Comparison of ENCODE assay signal across 8 mouse cellular contexts in the genomic region with DNA sequence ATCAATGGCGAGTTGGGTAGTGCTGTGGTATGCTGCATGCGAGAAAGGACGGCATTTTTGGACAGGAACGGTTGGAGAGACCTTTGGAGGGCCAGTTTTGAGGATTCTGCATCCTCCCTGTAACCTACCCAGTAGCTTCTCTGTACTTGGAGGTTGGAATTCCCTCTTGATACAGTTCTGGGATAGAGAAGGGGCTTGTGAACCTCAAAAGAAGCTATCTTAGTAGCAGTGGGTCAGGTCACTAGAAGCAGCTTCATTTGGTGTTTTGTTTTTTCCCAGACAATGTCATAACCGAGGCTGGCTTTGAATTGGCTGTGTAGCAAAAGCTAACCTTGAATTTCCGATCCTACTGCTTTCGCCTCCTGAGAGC. TPM values are rescaled to one million over a fixed set of nuclear protein-coding genes. Genes with fewer than 3 reads are reported as not detected.
DNase-seq lines count a peak whose midpoint lies in the region; ATAC-seq and TF ChIP-seq lines count a peak whose summit lies in the region.

No protein-coding gene starts in this region.

- H3K4me2 ChIP-seq in embryonic facial prominence, embryonic 11.5 days (ENCODE audit: low read depth, low read length), result peak overlapping the region; percentile 71
- H3K4me2 ChIP-seq in hindbrain, postnatal 0 days (ENCODE audit: low read depth, low read length), result peak overlapping the region; percentile 60
- H3K4me2 ChIP-seq in midbrain, postnatal 0 days (ENCODE audit: low read depth, low read length, poor library complexity, severe bottlenecking), result peak overlapping the region; percentile 81

- H3K27me3 ChIP-seq in embryonic facial prominence, embryonic 11.5 days (ENCODE audit: control insufficient read depth, insufficient read depth, low read length), result no peaks in the 10 kb centered on the region
- no peaks in the 10 kb centered on the region for H3K27me3 ChIP-seq in hindbrain, postnatal 0 days (ENCODE audit: insufficient read depth, low read length)
- H3K27me3 ChIP-seq in midbrain, postnatal 0 days (ENCODE audit: insufficient read depth, low read length), result peaks cover 3% of the 10 kb centered on the region; the same call in 1 of the 2 replicates

- H3K4me1 ChIP-seq in embryonic facial prominence, embryonic 11.5 days (ENCODE audit: control insufficient read depth, insufficient read depth, low read length), result no peaks in the 10 kb centered on the region; the same call in none of the 2 replicates
- peaks cover 21% of the 10 kb centered on the region for H3K4me1 ChIP-seq in hindbrain, postnatal 0 days (ENCODE audit: insufficient read depth, low read length)
- peaks cover 16% of the 10 kb centered on the region; the same call in 1 of the 2 replicates for H3K4me1 ChIP-seq in midbrain, postnatal 0 days (ENCODE audit: insufficient read depth, low read length)

- H3K9ac ChIP-seq in embryonic facial prominence, embryonic 11.5 days (replicated peaks; ENCODE audit: low read length), result peak overlapping the region; percentile 51
- peak overlapping the region; percentile 77; the same call in 1 of the 2 replicates for H3K9ac ChIP-seq in hindbrain, postnatal 0 days (replicated peaks; ENCODE audit: low read length)
- H3K9ac ChIP-seq in midbrain, postnatal 0 days (replicated peaks; ENCODE audit: low read length, poor library complexity, severe bottlenecking), result peak overlapping the region; percentile 83

- H3K36me3 ChIP-seq in embryonic facial prominence, embryonic 11.5 days (replicated peaks; ENCODE audit: control insufficient read depth, insufficient read depth, low read depth, low read length), result no peaks in the 10 kb centered on the region
- no peaks in the 10 kb centered on the region for H3K36me3 ChIP-seq in hindbrain, postnatal 0 days (ENCODE audit: insufficient read depth, low read length)
- no peaks in the 10 kb centered on the region for H3K36me3 ChIP-seq in midbrain, postnatal 0 days (ENCODE audit: insufficient read depth, low read length)

- H3K4me3 ChIP-seq in layer of hippocampus, adult 2 months, result peak overlapping the region; percentile 93
- peak overlapping the region; percentile 72 for H3K4me3 ChIP-seq in embryonic facial prominence, embryonic 11.5 days (ENCODE audit: low read depth, low read length)
- peak overlapping the region; percentile 75 for H3K4me3 ChIP-seq in hindbrain, postnatal 0 days (ENCODE audit: low read length)
- H3K4me3 ChIP-seq in midbrain, postnatal 0 days (ENCODE audit: low read depth, low read length), result peak overlapping the region; percentile 81

- H3K27ac ChIP-seq in layer of hippocampus, adult 2 months, result peak overlapping the region; percentile 96
- no peak overlapping the region; the same call in 1 of the 2 replicates for H3K27ac ChIP-seq in embryonic facial prominence, embryonic 11.5 days (replicated peaks; ENCODE audit: low read depth, low read length)
- H3K27ac ChIP-seq in hindbrain, postnatal 0 days, result peak overlapping the region; percentile 46
- peak overlapping the region; percentile 47; the same call in 1 of the 2 replicates for H3K27ac ChIP-seq in midbrain, postnatal 0 days (ENCODE audit: low read depth, low read length)

- ATAC-seq in embryonic facial prominence, embryonic 11.5 days (replicated peaks; ENCODE audit: insufficient number of reproducible peaks, low FRiP score, low TSS enrichment, low read depth), result no peak
- no peak for ATAC-seq in hindbrain, postnatal 0 days
- no peak for ATAC-seq in midbrain, postnatal 0 days (ENCODE audit: low FRiP score)

- no peak for DNase-seq in layer of hippocampus, adult 2 months (ENCODE audit: low spot score in 2 of 2)
- DNase-seq in layer of hippocampus, adult 9-11 months, result no peak
- DNase-seq in embryonic facial prominence, embryonic 11.5 days (ENCODE audit: low spot score), result no peak
- DNase-seq in hindbrain, postnatal 0 days (ENCODE audit: low spot score), result no peak
- DNase-seq in midbrain, postnatal 0 days (ENCODE audit: low spot score), result no peak
- DNase-seq in right cerebral cortex, postnatal 25 days, result no peak
- no peak for DNase-seq in urinary bladder, postnatal 25 days (ENCODE audit: low spot score)
- DNase-seq in natural killer cell, adult 2 months (ENCODE audit: low spot score in 2 of 2), result no peak

- 19% methylated on average over 7 of the region's 7 CpGs for WGBS in embryonic facial prominence, embryonic 11.5 days
- WGBS in hindbrain, postnatal 0 days, result 25% methylated on average over 7 of the region's 7 CpGs
- WGBS in midbrain, postnatal 0 days, result 20% methylated on average over 7 of the region's 7 CpGs

- no peaks in the 10 kb centered on the region for H3K9me3 ChIP-seq in embryonic facial prominence, embryonic 11.5 days (replicated peaks; ENCODE audit: control insufficient read depth, low read length)
- no peaks in the 10 kb centered on the region for H3K9me3 ChIP-seq in hindbrain, postnatal 0 days (ENCODE audit: low read length)
- no peaks in the 10 kb centered on the region for H3K9me3 ChIP-seq in midbrain, postnatal 0 days (ENCODE audit: low read length)

- TF ChIP-seq CTCF in layer of hippocampus, adult 2 months (conservative IDR thresholded peaks at IDR 0.05), result no peak
- no peak for TF ChIP-seq CTCF in hindbrain, postnatal 0 days (IDR thresholded peaks at IDR 0.05; ENCODE audit: low read depth)
- no peak for TF ChIP-seq CTCF in midbrain, postnatal 0 days (IDR thresholded peaks at IDR 0.05)

RNA-seq across cellular contexts. Expression of a gene that starts 0.9 kb away (rescaled TPM):
- total RNA-seq in layer of hippocampus, adult 2 months (2021), result 100 to 1,000 TPM in 1 of 2 experiments, 10 to 100 TPM in 1; 96.5 to 112 TPM
- 110 and 111 TPM in 2 replicates for polyA plus RNA-seq in embryonic facial prominence, embryonic 11.5 days (2014; fragmentation: Nextera tagmentation; extraction: Ambion mirVana)
- 115 and 170 TPM in 2 replicates for total RNA-seq in hindbrain, postnatal 0 days (2014; rRNA removed)
- 162 and 163 TPM in 2 replicates for polyA plus RNA-seq in hindbrain, postnatal 0 days (2015; fragmentation: Nextera tagmentation; extraction: Ambion mirVana)
- total RNA-seq in midbrain, postnatal 0 days (2014; rRNA removed), result 227 and 231 TPM in 2 replicates
- 142 and 147 TPM in 2 replicates for polyA plus RNA-seq in midbrain, postnatal 0 days (2015; fragmentation: Nextera tagmentation; extraction: Ambion mirVana)

RNA-seq across cellular contexts. Expression of a gene that starts 30.4 kb away (rescaled TPM):
- total RNA-seq in layer of hippocampus, adult 2 months (2021), result 10 to 100 TPM; 51.0 to 58.1 TPM
- 0.80 and 1.1 TPM in 2 replicates for polyA plus RNA-seq in embryonic facial prominence, embryonic 11.5 days (2014; fragmentation: Nextera tagmentation; extraction: Ambion mirVana)
- total RNA-seq in hindbrain, postnatal 0 days (2014; rRNA removed), result 12.4 and 13.6 TPM in 2 replicates
- 7.6 and 8.2 TPM in 2 replicates for polyA plus RNA-seq in hindbrain, postnatal 0 days (2015; fragmentation: Nextera tagmentation; extraction: Ambion mirVana)
- 17.4 and 19.6 TPM in 2 replicates for total RNA-seq in midbrain, postnatal 0 days (2014; rRNA removed)
- polyA plus RNA-seq in midbrain, postnatal 0 days (2015; fragmentation: Nextera tagmentation; extraction: Ambion mirVana), result 8.1 and 8.5 TPM in 2 replicates
